ENCODE assay signal across 16 mouse cellular contexts in the genomic region with DNA sequence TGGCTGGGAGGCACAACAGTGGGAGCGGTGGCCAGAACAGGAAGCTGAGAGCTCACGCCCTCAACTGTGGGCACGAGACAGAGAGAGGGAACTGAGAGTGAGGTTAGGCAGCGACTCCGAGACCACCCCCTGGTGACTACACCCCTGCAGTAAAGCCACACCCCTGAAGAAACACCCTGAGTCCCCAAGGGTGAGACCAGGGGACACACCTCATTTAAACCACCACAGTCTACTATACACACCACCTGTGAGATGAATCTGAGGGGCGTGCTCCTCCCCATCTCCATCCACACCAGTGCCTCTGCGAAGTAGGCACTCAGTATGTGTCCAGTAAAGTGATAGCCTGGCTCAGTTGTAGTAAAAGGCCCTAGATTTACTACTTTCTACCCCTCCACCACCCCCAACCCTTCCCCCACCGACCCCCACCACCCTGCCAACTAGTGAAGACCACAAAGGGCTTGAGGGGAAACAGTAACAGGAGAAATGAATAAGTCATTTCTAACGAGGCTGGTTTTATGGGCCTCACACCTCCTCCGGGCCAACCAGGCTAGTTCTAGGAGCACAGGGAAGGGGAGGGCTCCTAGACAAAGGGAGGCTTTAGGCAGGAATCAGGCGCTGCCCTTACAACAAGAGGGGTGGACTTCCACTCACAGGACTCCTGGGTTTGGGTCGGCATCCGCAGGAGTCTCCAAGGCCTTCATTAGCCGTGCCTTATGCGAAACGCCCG.
A peak's percentile ranks its signal among the peaks of the same experiment; 100 is the strongest.
DNase-seq lines count a peak whose midpoint lies in the region; ATAC-seq and TF ChIP-seq lines count a peak whose summit lies in the region.
"Had no signal": no experiment of that assay in that cellular context is flagged by ENCODE, and none has a peak within 500 bp of the region (broad histone marks: within the 10 kb centered on the region; RNA-seq: fewer than 3 reads in every experiment).

No protein-coding gene starts in this region.

- H3K4me2 ChIP-seq in midbrain, embryonic 13.5 days (replicated peaks) = no peak overlapping the region
- H3K4me2 ChIP-seq: embryonic facial prominence, embryonic 15.5 days had no signal

- peak; percentile 53 to 72; a peak in 3 of 4 replicates for ATAC-seq in hematopoietic stem cell, adult 5-6 weeks (replicated peaks in 1 of 2; ENCODE audit: insufficient read depth in 1 of 2, low FRiP score in 2 of 2, low TSS enrichment in 1 of 2, low read depth in 1 of 2, poor library complexity in 2 of 2, severe bottlenecking in 2 of 2)
- ATAC-seq in megakaryocyte progenitor cell, adult 5-6 weeks (replicated peaks; ENCODE audit: poor library complexity) = peak; percentile 88
- ATAC-seq in midbrain, embryonic 13.5 days = no peak
- ATAC-seq: activated CD4-positive, CD25-positive, alpha-beta regulatory T cell, adult 4 months; forebrain, embryonic 14.5 days had no signal

- H3K4me3 ChIP-seq in gastrocnemius, adult 2 months = no peak overlapping the region; the same call in 1 of the 2 replicates
- no peak overlapping the region for H3K4me3 ChIP-seq in embryonic facial prominence, embryonic 10.5 days
- no peak overlapping the region for H3K4me3 ChIP-seq in midbrain, embryonic 13.5 days (replicated peaks)
- H3K4me3 ChIP-seq: embryonic facial prominence, embryonic 15.5 days had no signal

- TF ChIP-seq CTCF in gastrocnemius, adult 2 months (IDR thresholded peaks at IDR 0.05) = no peak

- no peak overlapping the region for H3K27ac ChIP-seq in gastrocnemius, adult 2 months
- H3K27ac ChIP-seq in embryonic facial prominence, embryonic 10.5 days (replicated peaks) = no peak overlapping the region
- H3K27ac ChIP-seq in midbrain, embryonic 13.5 days = no peak overlapping the region
- H3K27ac ChIP-seq: embryonic facial prominence, embryonic 15.5 days; liver, embryonic 14.5 days had no signal

- peaks cover 19% of the 10 kb centered on the region for H3K27me3 ChIP-seq in embryonic facial prominence, embryonic 10.5 days (replicated peaks; ENCODE audit: low read depth, poor library complexity, severe bottlenecking)
- H3K27me3 ChIP-seq in midbrain, embryonic 13.5 days = peaks cover 18% of the 10 kb centered on the region; the same call in 1 of the 2 replicates
- H3K27me3 ChIP-seq: embryonic facial prominence, embryonic 15.5 days had no signal

- peaks cover 30% of the 10 kb centered on the region for H3K4me1 ChIP-seq in embryonic facial prominence, embryonic 10.5 days
- H3K4me1 ChIP-seq in midbrain, embryonic 13.5 days (replicated peaks) = no peaks in the 10 kb centered on the region

- peak; percentile 1 for DNase-seq in gastrocnemius, adult 2 months
- no peak for DNase-seq in gastrocnemius, adult 8-10 months (ENCODE audit: low spot score in 2 of 2)
- DNase-seq in A20 (ENCODE audit: low read depth, low spot score) = peak; percentile 96
- no peak for DNase-seq in embryonic facial prominence, embryonic 10.5 days (ENCODE audit: low spot score)
- no peak for DNase-seq in frontal cortex, postnatal 14 days (ENCODE audit: low spot score in 2 of 2)
- DNase-seq: heart, postnatal 14 days; kidney, adult 9 months; layer of hippocampus, adult 9-11 months; midbrain, embryonic 14.5 days had no signal

- no peak overlapping the region for H3K9ac ChIP-seq in midbrain, embryonic 13.5 days (replicated peaks)
- H3K9ac ChIP-seq: embryonic facial prominence, embryonic 15.5 days; liver, embryonic 14.5 days had no signal

- H3K36me3 ChIP-seq in embryonic facial prominence, embryonic 10.5 days (replicated peaks) = no peaks in the 10 kb centered on the region
- no peaks in the 10 kb centered on the region for H3K36me3 ChIP-seq in midbrain, embryonic 13.5 days
- H3K36me3 ChIP-seq: embryonic facial prominence, embryonic 15.5 days had no signal

- no peaks in the 10 kb centered on the region for H3K9me3 ChIP-seq in embryonic facial prominence, embryonic 10.5 days
- no peaks in the 10 kb centered on the region for H3K9me3 ChIP-seq in midbrain, embryonic 13.5 days
- H3K9me3 ChIP-seq: embryonic facial prominence, embryonic 15.5 days had no signal

- intact Hi-C loops in gastrocnemius, adult 2 months (cut with DNase I) = loop anchor here (5.0 kb wide), 1 partner anchor 49 kb away; no protein-coding TSS in a partner anchor

- 77% methylated on average over 17 of the region's 17 CpGs for WGBS in embryonic facial prominence, embryonic 10.5 days
- 75% methylated on average over 17 of the region's 17 CpGs for WGBS in midbrain, embryonic 13.5 days

Comparison
In these comparisons a context has a peak if more than half of its experiments do, and no peak if none do; other contexts are left out.
1. DNase-seq: peak in gastrocnemius, adult 2 months (single experiment) and A20 (single experiment); none in gastrocnemius, adult 8-10 months (0 of 2), embryonic facial prominence, embryonic 10.5 days (single experiment) and frontal cortex, postnatal 14 days (0 of 2).